Mouse (Mus musculus) 3134 (cell line): ENCODE measurements at regions not wholly inside any gene's neighbourhood (a gene's known extent, or its start where the extent isn't known, plus 50 kb on each side); places are given as distances from the start of the nearest gene placed in this dataset.
A peak's percentile ranks its signal among the peaks of the same experiment; 100 is the strongest.
"Not testable (repeated sequence)": the region's sequence is repeated elsewhere in the genome, so short reads cannot be mapped to it uniquely, and the experiment has no call there.

Experiments
- DNase-seq: peaks from one replicate; pipeline ENCODE4 v3.0.0-alpha.2; 2011; ENCODE audit warnings: low spot score; ENCODE audit not compliant: insufficient read length; ENCODE audit errors: extremely low read depth

DNA sequence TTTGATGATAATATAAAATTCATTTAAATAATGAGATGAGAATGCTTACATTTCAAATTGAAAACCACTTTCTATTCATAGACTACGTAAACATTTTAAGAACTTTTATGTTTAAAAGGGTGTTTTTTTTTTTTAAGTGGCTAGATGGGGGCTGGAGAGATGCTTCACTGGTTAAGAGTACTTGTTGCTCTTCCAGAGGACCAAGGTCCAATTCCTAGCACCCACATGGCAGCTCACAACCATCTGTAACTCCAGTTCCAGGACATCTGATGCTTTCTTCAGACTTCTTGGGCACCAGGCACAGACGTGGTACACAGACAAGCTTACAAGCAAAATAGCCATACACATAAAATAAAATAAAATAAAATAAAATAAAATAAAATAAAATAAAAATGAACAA is 239.5 kb downstream of the Mef2c start:
- no peak for DNase-seq

- no peak for DNase-seq
These were observed 240.4 kb downstream of the Mef2c start for GRCm38 (mm10) chr13:83744110-83744752.

DNA sequence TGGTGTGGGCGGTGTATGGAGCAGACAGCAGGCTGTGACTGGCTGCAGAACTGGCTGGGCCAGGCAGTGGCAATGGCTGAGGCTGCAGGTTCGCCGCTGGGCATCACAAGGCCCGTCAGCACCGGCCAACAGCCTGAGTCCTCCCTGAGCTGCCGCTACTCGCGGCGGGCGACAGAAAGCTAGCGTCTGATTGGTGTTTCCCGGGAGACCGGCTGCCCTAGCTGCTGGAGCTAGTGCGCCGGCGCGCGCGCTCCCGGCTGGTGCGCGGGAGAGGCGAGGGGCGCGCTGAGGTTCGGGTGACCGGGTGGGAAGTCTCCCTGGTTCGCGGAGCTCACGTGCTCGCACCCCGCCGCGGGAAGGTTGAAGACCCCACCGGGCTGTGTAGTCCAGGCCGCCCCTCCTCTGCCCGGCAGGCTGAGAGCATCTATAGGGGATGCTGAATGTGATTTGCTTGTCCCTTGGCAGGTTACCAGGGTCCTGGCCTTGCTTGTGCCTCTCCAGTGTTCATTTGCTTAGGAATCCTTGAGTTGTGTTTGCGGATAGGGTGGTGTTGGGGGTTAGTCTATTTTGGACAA is 241.2 kb downstream of the Mef2c start:
- peak; percentile 75 for DNase-seq

DNA sequence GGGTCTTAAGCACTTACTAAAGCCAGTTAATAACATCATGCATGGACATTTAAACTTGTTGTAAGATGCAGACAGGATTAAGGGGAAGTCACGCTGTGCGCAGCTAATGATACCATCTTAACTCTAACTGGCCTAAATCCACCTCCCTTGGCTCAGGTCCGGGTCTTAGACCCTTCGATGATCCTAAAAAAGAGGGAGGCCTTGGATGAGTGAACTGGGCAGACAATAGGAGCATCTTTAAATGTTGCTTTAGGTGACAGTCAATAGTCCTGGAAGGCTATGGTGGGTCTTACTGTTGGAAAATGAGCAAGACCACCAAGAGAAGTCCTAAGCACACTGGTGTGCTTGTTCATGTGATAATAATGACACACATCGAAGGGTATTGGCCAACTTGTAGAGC is 242.1 kb downstream of the Mef2c start:
- DNase-seq = no peak

DNA sequence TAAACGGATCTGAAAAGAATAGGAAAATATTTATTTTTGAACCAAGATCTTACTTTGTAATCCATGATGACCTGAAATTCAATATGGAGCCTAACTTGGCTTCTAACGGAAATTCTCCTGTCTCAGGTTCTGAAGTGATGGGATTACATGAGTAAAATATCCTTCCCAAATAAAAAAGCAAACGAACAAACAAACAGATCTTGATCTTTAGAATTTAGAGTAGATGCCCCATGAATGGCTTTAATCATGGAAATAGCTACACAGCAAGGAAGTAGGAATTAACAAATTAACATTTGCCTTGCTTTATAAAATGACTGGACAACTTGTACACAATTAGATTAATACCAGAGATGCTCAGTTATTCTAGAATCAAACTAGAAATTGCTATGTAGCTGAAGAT is 243.8 kb downstream of the Mef2c start:
- no peak for DNase-seq

DNA sequence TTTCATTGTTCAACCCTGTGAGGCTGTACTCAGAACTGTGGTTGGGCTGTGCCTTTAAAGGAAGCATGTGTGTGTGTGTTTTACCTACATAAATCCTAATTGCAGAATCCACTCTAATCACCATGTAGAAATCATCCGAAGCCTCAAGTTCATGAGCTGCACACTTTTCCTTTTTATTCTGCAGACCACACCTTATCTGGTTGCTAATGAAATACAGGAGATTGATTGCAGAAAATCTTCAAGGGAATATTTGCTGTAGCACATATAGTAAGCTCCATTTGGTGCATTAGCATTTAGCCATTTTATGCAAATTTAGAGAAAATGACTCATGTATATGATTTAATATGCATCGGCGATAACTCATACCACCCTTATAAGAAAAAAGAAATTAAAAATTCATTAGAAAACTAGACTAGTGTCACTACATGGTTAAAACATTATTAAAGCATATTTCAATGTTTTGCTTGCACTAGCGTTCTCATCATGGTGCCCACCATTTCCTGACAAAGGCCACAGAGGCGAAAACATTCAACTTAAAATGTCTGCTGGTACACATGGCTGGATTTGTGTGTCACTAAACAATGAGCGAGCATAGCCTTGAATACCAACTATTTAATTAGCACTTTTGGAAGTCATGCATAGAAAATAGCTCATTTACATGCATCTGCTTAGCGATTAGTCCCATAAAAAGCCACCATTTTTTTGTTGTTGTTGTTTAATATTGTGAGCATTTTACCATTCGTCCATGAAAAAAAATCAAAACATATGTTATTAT is 245.7 kb downstream of the Mef2c start:
- no peak for DNase-seq

- no peak for DNase-seq
These were observed 246.6 kb downstream of the Mef2c start for GRCm38 (mm10) chr13:83750437-83750836.

DNA sequence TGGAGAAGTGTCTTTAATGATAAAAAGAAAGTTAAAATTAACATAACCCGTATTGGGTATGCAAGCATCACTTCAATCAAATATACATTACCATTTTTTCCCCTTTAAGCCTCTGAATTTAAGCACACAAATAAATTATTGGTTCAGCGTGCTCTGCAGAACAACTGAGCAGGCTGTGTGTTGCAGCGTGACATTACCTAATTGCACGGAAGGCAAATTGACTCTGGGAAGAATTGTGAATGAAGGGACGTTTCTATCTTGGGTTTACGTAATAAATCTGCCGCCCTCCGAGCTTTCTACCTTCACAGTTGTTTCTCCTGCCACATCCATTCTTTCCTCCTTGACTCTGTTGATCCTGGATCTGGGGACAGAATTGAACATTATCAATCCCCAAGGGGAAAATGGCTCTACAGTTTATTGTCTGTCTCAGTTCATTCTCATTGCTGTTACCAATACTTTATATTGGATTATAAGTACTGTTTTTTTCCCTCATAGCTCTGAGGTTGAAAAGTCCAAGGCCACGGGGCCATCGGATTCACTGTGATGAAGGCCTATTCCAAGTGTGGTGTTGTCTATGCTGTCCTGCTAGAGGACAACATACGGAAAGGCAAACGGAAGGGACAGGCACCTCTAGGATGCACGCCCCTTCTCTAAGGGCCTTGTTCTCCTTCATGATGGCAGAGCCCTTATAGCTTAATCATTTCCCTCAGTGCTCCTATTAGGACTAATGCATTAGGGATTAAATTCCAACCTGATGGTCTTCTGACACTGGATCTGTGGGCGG is 256.7 kb downstream of the Mef2c start:
- DNase-seq = no peak

DNA sequence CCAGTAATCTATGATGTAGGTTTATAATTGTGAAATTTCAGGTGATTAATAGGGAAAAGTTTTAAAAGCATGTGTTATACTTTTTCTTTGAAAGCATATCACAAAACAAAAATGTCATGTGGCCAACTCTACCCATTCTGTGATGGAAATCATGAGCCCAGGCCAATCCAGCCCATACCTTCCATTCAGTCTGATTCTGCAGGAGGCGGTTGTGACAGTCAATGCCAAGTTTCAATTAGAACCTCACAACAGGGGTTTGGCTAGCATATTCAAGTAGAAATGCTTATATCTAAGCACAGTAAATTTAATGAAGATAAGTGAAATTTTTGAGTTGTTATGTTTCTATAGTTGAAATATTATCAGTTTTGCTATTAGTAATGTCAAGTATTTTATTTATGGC is 258.6 kb downstream of the Mef2c start:
- DNase-seq = no peak

DNA sequence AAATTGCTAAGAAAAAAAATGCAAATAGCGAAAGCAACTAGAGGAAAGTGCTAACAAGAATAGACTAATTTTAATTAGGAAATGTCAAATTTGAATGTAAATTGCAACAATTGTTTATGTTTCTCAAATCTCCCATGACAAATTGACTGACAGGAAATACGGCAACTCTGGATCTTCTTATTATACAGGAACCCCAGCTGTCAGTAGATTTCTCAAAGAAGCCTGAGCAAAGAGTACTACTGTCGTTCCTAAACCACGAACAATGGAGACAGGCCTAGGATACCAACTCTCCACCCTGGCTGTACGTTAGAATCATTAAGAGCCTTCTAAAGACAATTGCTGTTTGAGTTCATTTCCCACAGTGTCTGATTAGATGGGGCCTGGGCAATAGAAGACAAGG is 259.5 kb downstream of the Mef2c start:
- DNase-seq = not testable (repeated sequence)

GRCm38 (mm10) chr13:83785643-83786042 is 281.8 kb downstream of the Mef2c start:
- DNase-seq = no peak

DNA sequence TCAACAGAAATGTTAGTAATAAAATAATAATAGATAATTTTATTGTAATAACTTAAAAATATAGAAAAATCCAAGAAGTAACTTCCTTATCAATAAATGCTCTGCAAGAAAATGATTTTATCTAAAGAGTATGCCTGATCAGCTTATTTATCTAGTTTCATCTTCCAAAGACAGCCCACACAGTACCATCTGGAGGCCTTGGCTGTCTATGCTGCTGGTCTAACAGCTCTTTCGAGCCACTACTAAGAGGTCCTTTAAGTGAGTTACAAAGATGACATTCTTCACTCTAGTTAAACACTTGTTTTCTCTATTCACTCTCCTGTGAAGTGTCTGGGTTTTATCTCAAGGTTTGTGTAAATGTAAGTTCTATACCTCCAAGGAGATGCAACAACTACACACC is 305.7 kb downstream of the Mef2c start:
- DNase-seq = no peak

DNA sequence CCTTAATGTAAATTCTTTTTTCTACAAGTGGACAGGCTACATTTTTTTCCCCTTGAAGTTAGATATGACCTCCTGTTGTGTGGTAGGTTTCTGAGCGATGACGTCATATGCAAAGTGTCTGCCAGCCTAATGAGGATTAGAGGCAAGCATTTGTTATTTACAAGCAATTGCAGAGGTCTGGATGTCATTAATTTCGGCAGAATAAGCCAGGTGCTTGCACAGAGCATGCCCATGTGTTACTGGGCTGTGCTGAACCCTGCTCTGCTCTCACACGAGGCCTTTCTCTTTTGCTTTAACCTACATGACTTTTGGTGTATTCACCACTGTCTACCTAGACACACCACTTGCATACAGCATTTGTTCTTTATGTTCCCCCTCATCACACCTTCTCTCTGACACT is 316.5 kb downstream of the Mef2c start:
- DNase-seq = no peak

DNA sequence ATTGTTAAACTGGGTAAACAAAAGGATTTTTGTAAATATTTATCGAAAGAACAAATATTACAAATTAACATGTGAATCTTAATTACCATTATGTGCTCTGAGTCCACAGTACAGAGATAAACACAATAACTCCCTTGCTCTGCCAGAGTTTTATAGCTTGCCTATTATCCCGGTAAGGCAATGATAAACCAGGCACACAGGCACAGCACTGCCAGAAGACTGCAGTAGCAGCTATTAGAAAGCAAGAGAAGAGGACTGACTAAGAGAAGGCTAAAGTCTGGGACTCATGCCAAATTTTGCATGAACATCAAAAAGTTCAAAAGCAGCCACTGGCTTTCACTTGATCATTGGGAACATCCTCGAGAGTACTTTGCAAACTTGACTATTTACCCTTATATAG is 316.9 kb downstream of the Mef2c start:
- DNase-seq = no peak

- DNase-seq = no peak
These were observed 321.1 kb downstream of the Mef2c start for GRCm38 (mm10) chr13:83824926-83825325.

DNA sequence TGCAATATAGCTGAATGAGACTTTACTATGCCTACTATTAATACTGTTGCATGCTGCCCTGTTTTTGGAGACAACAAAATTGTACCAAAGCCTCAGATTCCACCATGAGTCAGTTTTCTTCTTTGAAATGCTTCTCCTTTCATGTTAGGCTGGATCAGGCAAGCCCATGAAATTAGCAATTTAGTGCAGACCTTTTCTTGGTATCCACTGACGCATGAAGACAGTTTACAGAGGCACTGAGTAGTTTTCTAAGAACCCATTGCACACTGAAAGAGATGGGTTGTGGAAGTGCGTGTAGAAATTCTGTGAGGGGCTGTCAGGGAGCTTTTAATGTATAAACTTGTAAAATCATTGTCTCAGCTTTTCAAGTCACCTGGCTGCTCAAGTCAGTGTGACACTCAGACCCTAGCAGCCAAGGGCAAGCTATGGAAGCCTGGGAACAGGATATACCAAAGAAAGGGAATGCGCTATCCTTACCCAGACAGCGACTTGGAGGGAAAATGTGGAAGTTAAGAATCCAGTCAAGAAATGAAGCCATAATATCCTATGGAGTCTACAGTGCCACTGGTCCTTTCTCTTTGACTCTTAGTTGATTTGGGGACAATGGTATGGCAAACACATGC is 323.1 kb downstream of the Mef2c start:
- DNase-seq = no peak

DNA sequence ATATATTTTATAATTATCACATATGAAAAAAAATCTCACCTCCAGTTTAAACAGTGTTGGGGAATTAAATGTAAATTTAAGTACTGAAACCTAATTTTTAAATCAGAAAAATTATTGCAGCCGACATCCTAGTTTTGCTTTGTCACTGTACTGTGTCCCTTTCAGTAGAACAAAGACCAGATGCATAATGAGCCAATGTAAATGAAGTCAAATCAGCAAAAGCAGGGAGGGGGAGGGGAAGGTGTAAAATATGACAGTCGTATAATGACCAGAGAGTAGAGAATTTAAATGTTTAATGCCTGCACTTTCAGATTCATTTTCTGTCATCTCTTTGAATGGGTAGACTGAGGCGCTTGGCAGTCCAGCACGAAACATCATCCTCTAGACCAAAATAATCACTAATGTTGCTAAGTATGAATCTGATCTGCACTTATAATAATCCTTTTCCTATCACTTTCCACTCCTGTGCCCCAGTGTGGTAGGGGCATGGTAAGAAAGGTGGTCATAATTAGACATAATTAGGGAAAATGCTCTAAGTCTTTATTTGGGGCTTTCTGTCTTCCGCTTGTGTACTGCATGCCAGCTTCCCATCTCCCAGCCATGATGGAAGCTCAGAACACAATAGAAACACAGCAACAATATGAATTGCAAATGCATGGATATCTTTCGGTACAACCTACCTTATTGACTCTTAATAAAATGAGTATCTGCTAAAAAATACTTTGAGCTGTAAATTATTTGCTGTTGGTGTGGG is 356.0 kb upstream of the Tmem161b start:
- no peak for DNase-seq

DNA sequence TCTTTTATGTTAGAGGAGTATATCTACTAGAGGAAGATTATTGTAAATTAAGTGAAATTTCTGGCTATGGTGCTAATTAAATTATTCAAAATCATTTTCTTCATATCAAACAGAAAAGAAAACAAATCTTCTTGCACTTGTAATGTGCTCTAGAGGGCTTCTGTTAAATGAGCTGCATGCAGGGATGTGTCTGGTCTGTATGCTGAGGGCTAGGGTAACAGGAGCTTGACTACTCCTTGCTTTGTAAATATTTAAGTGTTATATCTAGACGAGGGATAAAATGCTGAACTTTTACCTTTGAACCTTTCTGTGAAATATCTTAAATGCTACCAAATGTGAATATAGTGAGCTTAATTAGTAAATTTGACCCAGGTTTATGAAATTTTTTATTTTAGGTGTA is 354.9 kb upstream of the Tmem161b start:
- no peak for DNase-seq

GRCm38 (mm10) chr13:83867831-83868473 is 354.1 kb upstream of the Tmem161b start:
- no peak for DNase-seq

DNA sequence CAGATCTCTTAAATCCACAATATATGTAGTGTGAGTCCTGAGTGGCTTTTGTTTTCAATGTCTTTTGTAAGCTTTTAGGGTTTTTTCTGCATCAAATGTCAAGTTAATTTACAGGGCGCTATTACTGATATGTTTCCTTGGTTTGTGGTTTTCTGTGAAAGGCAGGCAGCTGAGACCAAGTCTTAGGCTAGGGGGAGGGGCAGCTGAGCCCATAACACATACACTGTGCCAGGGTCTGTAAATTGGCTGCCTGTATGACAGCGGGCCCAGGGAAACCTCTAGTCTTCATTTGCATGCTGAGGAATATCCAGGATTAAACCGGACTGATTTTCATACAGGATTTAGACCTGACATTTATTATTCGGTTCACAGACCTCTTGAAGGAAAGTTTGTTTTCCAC is 353.2 kb upstream of the Tmem161b start:
- DNase-seq = no peak
